In genomic region chr17:7925413-7926160, GRCm38 (mm10) we compare ENCODE assay signal across 8 mouse cellular contexts. TPM values are rescaled to one million over a fixed set of nuclear protein-coding genes. Genes with fewer than 3 reads are reported as not detected.
DNase-seq lines count a peak whose midpoint lies in the region; ATAC-seq and TF ChIP-seq lines count a peak whose summit lies in the region.

Gene Tagap, plus strand, starts transcription at chr17:7926000.

- H3K4me1 ChIP-seq in kidney, embryonic 16.5 days (ENCODE audit: insufficient read depth, low read length), result peaks cover 7% of the 10 kb centered on the region; the same call in 1 of the 2 replicates
- H3K4me1 ChIP-seq in brown adipose tissue, adult 24 weeks (ENCODE audit: control insufficient read depth, insufficient read depth, insufficient read length, low read length), result no peaks in the 10 kb centered on the region
- no peaks in the 10 kb centered on the region; the same call in 1 of the 2 replicates for H3K4me1 ChIP-seq in stomach, postnatal 0 days (replicated peaks; ENCODE audit: control insufficient read depth, insufficient read depth)
- no peaks in the 10 kb centered on the region for H3K4me1 ChIP-seq in forebrain, postnatal 0 days (ENCODE audit: insufficient read depth)

- DNase-seq in kidney, postnatal 14 days, result no peak
- peak; percentile 72 for DNase-seq in lung, postnatal 36 days
- no peak for DNase-seq in stomach, postnatal 0 days (ENCODE audit: low spot score)
- no peak for DNase-seq in urinary bladder, postnatal 36 days (ENCODE audit: low spot score in 2 of 2)
- no peak for DNase-seq in forebrain, postnatal 0 days
- DNase-seq in adrenal gland, adult 18-20 months (ENCODE audit: low spot score in 2 of 2), result no peak

- no peaks in the 10 kb centered on the region for H3K36me3 ChIP-seq in kidney, embryonic 16.5 days (ENCODE audit: insufficient read depth, low read length)
- no peaks in the 10 kb centered on the region for H3K36me3 ChIP-seq in stomach, postnatal 0 days (ENCODE audit: control insufficient read depth, insufficient read depth, low read length)
- H3K36me3 ChIP-seq in forebrain, postnatal 0 days (ENCODE audit: insufficient read depth), result no peaks in the 10 kb centered on the region

- no peak for TF ChIP-seq CTCF in stomach, postnatal 0 days (IDR thresholded peaks at IDR 0.05; ENCODE audit: low read depth)
- no peak for TF ChIP-seq CTCF in forebrain, postnatal 0 days (IDR thresholded peaks at IDR 0.05; ENCODE audit: low read depth)

- no peaks in the 10 kb centered on the region for H3K27me3 ChIP-seq in kidney, embryonic 16.5 days (ENCODE audit: insufficient read depth, low read length)
- no peaks in the 10 kb centered on the region for H3K27me3 ChIP-seq in stomach, postnatal 0 days (ENCODE audit: control insufficient read depth, insufficient read depth, low read length)
- H3K27me3 ChIP-seq in forebrain, postnatal 0 days (ENCODE audit: insufficient read depth, low read length), result no peaks in the 10 kb centered on the region

- H3K9me3 ChIP-seq in kidney, embryonic 16.5 days (ENCODE audit: low read length), result no peaks in the 10 kb centered on the region
- no peaks in the 10 kb centered on the region for H3K9me3 ChIP-seq in stomach, postnatal 0 days (ENCODE audit: control insufficient read depth, low read length)
- H3K9me3 ChIP-seq in forebrain, postnatal 0 days (ENCODE audit: low read length), result no peaks in the 10 kb centered on the region

- H3K4me2 ChIP-seq in kidney, embryonic 16.5 days (replicated peaks; ENCODE audit: low read depth, low read length), result peak within 1 kb of the TSS; percentile 23; the same call in 1 of the 2 replicates
- 0 out of 2 replicates have a peak within 1 kb of the TSS, but pooled peaks have one; percentile 11 for H3K4me2 ChIP-seq in stomach, postnatal 0 days (replicated peaks; ENCODE audit: low read depth)
- H3K4me2 ChIP-seq in forebrain, postnatal 0 days (ENCODE audit: low read depth), result no peak within 1 kb of the TSS

- no peak within 1 kb of the TSS for H3K4me3 ChIP-seq in kidney, embryonic 16.5 days (ENCODE audit: low read length)
- peak within 1 kb of the TSS; percentile 6; the same call in 1 of the 2 replicates for H3K4me3 ChIP-seq in brown adipose tissue, adult 24 weeks (ENCODE audit: insufficient read depth, low read depth, low read length)
- H3K4me3 ChIP-seq in stomach, postnatal 0 days (ENCODE audit: low read depth, low read length), result no peak within 1 kb of the TSS
- no peak within 1 kb of the TSS for H3K4me3 ChIP-seq in forebrain, postnatal 0 days (ENCODE audit: low read depth, low read length)

- no peak within 1 kb of the TSS for H3K9ac ChIP-seq in kidney, embryonic 16.5 days (replicated peaks; ENCODE audit: low read length)
- no peak within 1 kb of the TSS for H3K9ac ChIP-seq in stomach, postnatal 0 days (ENCODE audit: low read length)
- no peak within 1 kb of the TSS for H3K9ac ChIP-seq in forebrain, postnatal 0 days

- 0 out of 2 replicates have a peak, but pooled peaks have one; percentile 40 for ATAC-seq in kidney, embryonic 16.5 days (ENCODE audit: low FRiP score, low TSS enrichment)
- 0 out of 2 replicates have a peak, but pooled peaks have one; percentile 59 for ATAC-seq in stomach, postnatal 0 days (ENCODE audit: low FRiP score, low TSS enrichment)
- ATAC-seq in forebrain, postnatal 0 days, result no peak

- no peak for TF ChIP-seq EP300 in stomach, postnatal 0 days (optimal IDR thresholded peaks at IDR 0.05)

- H3K27ac ChIP-seq in kidney, embryonic 16.5 days (ENCODE audit: low read length), result no peak within 1 kb of the TSS
- H3K27ac ChIP-seq in brown adipose tissue, adult 24 weeks (replicated peaks; ENCODE audit: low read depth, low read length), result 0 out of 2 replicates have a peak within 1 kb of the TSS, but pooled peaks have one; percentile 14
- H3K27ac ChIP-seq in stomach, postnatal 0 days (replicated peaks), result no peak within 1 kb of the TSS
- H3K27ac ChIP-seq in forebrain, postnatal 0 days (ENCODE audit: low read depth, low read length), result no peak within 1 kb of the TSS

- 31% methylated on average over 13 of the region's 13 CpGs for WGBS in kidney, embryonic 16.5 days
- 47% methylated on average over 13 of the region's 13 CpGs for WGBS in stomach, postnatal 0 days
- WGBS in forebrain, postnatal 0 days, result 67% methylated on average over 13 of the region's 13 CpGs

RNA-seq across cellular contexts. Expression of gene Tagap, which starts in this region (rescaled TPM):
- polyA plus RNA-seq in kidney, embryonic 16.5 days (2015; fragmentation: Nextera tagmentation; extraction: Ambion mirVana), result 0.60 and 0.68 TPM in 2 replicates
- polyA plus RNA-seq in brown adipose tissue, adult 24 weeks (2012; ENCODE audit: insufficient read depth, insufficient read length, missing spikeins), result 1.5 TPM in 1 of 2 replicates, not detected in the other
- polyA plus RNA-seq in stomach, postnatal 0 days (2015; fragmentation: Nextera tagmentation; extraction: Ambion mirVana), result 0.51 and 0.61 TPM in 2 replicates
- total RNA-seq in forebrain, postnatal 0 days (2014; rRNA removed), result 0.23 and 0.62 TPM in 2 replicates
- 0.28 and 0.47 TPM in 2 replicates for polyA plus RNA-seq in forebrain, postnatal 0 days (2015; fragmentation: Nextera tagmentation; extraction: Ambion mirVana)
- 1 to 10 TPM; 5.1 to 5.3 TPM for total RNA-seq in adrenal gland, adult 18-20 months (2021)

Comparison
In these comparisons a context has a peak if more than half of its experiments do, and no peak if none do; other contexts are left out.
1. Peak in ATAC-seq and H3K4me2 ChIP-seq in kidney, embryonic 16.5 days; RNA of the gene not detected or under 1 TPM.
2. Peak in ATAC-seq and H3K4me2 ChIP-seq in stomach, postnatal 0 days; RNA of the gene not detected or under 1 TPM.